Mouse (Mus musculus) T-helper 2 cell (primary cell): Measurements from ENCODE around the gene Mphosph6.

ENCODE experiments used
- in situ Hi-C: fragments of 300-600 bp; cut with MboI, MseI; formaldehyde crosslinking; loops from one replicate; pipeline ENCODE4 v1.15.1; 2025; ENCODE audit warnings: high pct_unique_total_duplicates

Mphosph6 gene

DNA sequence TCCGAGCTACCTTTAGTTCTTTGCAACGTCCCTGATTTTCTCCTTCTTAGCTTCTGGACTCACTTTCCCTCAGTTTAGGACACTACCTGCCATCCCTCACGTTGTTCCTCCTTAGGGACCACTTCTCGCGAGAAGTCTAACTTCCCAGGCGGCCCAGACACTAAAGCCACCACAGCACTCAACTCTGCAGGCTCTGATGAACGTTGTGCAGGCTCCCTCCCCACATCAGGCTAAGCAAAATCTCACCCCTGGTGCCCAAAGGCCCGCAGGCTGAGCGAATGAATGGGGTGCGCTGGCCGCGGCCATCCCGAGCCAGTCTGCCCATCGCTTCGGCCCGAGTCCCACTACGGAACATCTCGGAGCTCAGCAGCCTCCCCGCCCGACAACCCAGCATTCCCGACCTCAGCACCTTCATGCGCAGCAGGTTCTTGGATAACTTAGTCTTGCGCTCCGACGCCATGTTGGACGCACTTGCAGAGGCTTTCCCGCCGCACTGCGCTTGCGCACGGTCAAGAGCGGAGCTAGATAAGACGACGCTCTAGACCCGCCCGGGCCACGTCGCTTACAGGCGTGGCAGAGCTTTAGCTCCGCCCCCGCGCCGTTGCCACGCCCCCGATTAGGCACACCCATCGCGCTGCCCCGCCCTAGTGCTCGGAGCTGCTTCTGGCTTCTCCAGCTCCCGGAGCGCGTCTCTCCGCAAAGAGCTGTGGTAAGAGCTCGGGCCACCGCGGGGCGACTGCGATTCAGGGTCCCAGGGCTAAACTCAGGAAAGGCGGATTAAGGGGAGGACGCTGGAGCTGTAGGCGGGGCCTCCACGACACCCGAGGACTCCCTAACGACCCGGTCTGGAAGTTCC lies at the start of gene Mphosph6:
Mphosph6 (minus strand) TSS at position 501 of the 856 bp plus-strand sequence.
- in situ Hi-C loops: no loop called here

DNA sequence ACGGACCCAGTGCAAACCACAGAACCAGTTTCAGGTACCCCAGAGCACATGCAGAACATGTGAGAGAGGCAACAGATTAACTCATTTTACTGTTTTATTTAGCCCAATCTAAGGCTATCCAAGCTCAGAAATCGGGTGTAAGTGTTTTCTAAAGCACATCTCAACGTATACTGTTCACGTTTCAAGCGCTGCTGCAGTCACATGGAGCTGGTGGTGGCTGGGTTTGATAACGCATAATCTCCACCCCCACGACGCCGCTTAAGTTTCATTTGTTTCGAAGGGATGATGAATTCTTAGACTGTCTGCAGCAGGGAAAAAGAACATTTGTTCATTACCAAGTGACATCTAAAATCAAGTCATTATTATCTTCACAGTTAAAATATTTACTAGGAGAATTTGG lies 48.7 kb upstream of the Mphosph6 start:
- in situ Hi-C loops: no loop called here

DNA sequence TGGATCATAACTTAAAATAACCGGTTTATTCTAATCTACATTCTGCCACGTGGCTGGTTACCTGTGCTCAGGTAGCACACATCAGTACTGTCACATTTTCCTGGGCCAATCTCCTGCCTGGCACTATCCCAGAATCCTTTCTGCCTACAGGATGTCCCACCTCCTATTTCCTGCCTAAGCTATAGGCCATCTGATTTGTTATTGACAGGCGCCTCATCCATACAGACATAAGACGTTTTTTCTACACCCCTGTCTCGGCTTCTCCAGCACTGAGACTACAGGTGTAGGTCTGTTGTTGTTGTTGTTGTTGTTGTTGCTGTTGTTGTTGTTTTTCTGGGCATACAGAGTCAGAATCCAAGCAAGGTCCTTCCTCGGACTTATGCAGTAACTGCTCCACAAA lies 46.1 kb upstream of the Mphosph6 start:
- in situ Hi-C loops: no loop called here

DNA sequence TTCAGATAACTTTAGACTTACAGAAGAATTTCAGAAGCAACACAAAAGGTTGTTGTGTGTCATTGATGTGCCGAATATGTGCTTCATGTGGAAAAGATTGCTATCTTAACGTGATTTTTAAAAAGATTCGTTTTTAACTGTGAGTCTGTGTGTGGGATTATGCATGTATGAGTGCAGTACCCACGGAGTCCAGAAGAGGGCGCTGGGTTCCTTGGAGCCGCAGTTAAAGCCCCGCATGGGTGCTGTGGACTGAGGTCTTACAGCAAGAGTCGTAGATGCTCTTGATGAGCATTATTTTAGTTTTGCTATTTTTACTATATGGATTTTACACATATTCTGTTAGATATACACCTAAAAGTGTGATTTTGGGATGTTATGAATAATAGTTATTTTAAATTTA lies 42.0 kb upstream of the Mphosph6 start:
- in situ Hi-C loops: no loop called here

DNA sequence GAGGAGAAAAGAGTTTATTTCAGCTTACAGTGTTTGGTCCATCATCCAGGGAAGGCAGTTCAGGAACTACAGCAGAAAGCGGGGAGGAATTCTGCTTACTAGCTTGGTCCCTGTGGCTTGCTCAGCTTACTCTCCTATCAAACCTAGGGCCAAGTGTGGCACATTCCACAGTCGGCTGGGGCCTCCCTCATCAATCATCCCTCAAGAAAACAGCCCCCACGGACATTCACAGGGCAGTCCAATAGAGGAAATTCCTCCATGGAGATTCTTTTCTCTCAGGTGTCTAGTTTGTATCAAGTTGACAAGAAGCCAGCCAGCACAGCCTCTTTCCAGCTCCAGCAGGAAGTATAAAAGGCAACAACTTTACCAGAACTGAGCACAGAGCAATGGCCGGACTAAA lies 11.8 kb upstream of the Mphosph6 start:
- in situ Hi-C loops: no loop called here

DNA sequence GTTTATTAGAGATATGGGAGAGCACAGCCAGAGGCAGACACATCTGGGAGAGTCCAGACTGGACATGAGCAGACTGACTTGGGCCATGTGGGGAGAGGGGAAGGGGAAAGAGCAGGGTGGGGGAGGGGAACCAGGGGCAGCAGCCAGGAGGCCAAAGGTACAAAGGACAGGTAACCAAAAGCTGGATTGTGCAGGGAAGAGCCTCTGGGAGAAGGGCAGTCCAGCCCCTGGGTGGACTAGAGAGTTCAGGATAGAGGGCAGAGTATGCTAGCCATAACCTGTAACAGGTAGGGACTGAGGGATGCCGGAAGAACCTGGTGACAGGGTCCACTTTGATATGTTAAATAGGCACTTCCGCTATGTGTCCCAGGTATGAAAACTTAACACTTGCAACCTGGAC lies 8.9 kb upstream of the Mphosph6 start:
- in situ Hi-C loops: no loop called here

DNA sequence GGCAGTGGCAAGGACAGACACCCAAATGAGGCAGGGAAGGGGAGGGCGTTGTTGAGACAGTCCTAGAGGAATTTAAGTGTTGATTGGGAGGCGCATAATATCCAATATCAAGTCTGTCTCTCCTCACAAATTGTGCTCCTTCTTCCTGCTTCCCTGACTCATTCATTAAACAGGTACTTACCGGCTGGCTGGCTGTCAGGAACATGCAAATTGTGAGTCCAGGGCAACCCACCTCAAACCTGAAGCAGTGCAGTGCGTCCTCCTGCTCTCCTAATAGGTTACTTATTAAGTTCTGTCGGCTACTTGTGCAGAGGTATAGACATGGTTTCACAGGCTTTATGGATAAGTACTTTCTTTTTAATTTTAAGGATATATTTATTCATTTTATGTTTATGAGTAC lies 3.7 kb upstream of the Mphosph6 start:
- in situ Hi-C loops: no loop called here

DNA sequence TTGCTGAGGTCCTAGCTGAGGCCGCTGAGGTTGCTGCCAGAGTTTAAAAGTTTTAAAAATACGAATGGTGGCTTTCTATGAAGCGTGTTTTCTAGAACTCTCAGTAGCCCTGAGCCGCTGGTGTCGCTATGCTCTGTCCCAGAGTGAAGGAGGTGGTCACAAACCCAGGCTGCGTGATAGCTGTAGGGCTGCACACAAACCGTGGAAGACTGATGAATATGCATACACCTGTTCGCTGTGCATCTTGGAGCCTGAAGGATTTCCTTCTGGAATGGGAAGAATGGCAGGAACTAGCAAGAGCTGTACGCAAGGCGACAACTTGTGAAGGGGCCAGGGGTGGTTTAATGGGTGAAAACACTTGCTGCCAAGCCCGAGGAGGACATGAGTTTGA lies 551 bp upstream of the Mphosph6 start:
- in situ Hi-C loops: no loop called here

DNA sequence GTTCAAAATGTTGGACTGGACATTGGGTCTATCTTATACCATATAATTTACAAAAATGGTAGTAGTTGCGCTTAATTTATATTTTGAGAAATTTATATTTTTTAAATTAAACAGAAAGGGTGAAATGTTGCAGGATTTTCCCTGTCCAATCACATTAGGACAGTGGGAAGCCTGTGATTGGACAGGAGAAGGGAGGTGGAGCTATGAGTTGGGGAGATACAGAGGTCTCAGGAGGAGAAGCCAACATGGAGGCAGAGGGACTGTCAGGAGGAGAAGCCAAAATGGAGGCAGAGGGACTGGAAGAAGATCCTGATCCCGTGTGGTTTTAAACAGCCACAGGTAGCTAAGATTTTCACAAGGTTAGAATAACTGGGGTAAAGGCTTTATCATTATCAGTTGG lies 3.7 kb downstream of the Mphosph6 start:
- in situ Hi-C loops: loop anchor here (25.0 kb wide), 1 partner anchor 861 kb away; the partner anchor contains the start of gene Atmin

DNA sequence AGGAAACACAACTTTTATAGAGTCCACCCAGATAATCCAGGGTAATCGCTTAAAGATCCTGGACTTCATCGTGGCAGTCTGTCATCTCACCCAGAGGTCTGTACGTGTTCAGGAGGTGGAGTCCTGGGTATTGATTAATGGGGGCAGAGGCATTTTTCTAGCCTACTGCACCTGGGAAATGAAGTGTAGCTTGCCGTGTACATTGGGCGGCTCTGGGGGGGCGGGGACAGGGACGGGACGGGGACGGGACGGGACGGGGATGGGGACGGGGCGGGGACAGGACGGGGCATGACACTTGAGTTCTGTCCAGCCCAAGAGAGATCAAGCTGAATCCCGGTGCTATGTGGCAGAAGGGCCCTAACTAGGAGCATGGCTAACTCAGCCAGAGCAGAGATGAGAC lies 5.3 kb downstream of the Mphosph6 start:
- in situ Hi-C loops: loop anchor here (25.0 kb wide), 1 partner anchor 859 kb away; the partner anchor contains the start of gene Atmin

DNA sequence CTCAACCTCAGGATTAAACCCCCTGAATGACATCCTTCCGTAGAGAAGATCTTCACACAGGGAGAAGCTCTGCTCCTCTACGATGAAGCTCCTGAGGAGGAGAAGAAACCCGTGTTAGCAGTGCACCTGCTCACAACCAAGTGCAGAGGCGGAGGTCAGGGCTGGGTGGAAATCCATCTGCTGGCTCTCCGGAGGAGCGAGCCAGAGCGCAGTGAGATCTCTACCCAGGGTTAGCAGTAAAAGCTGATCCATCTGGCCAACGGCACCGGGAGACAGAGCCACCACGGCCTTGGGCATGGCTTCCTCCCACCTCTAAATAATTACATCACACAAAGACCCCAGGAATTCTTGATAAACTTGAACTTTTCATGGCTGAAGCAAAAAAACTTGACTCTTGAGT lies 7.2 kb downstream of the Mphosph6 start:
- in situ Hi-C loops: loop anchor here (25.0 kb wide), 1 partner anchor 857 kb away; the partner anchor contains the start of gene Atmin

DNA sequence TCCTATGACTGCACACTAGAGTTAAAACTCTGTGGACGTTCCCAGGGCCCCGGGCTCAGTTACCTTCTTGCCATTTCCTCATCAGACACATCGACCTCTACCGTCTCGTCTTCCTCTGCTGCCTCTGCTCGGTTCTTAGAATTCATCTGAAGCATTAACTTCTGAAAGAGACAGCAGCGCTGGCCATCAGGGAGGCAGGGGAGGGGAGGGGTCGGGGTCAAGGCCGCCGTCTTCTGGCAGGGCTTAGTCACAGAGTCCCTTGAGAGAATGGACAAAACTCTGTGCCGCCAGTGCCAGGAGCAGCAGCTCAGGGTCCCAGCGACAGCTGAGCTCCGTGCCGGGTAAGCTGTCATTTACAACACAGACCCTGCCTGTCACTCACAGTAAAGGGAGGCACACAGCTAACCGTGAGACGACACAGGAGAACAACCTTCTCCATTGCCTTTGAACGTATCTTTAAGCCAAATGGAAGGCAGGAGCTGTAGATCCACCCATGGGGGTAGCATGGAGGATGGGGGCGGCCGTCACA lies 9.1 kb downstream of the Mphosph6 start:
- in situ Hi-C loops: loop anchor here (25.0 kb wide), 1 partner anchor 855 kb away; the partner anchor contains the start of gene Atmin

DNA sequence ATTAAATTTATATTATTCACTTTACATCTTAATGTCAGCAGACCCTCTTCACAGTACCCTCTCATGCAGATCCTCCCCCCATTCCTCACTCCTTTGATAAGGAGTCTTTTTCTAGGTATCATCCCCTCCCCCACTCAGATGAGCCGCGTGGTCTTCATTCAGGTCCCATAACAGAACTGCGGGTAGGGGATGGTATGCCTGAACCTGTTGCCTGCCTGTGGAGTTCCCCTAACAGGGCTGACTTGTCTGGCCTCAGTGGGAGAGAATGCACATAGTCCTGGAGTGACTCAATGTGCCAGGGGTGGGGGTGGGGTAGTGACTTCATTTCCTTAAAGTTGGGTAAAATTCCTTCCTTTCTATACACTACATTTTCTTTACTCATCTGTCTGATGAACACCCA lies 15.3 kb downstream of the Mphosph6 start:
- in situ Hi-C loops: loop anchor here (10.0 to 25.0 kb wide), 2 partner anchors 849 to 1778 kb away; partner anchors contain the start of gene Atmin

DNA sequence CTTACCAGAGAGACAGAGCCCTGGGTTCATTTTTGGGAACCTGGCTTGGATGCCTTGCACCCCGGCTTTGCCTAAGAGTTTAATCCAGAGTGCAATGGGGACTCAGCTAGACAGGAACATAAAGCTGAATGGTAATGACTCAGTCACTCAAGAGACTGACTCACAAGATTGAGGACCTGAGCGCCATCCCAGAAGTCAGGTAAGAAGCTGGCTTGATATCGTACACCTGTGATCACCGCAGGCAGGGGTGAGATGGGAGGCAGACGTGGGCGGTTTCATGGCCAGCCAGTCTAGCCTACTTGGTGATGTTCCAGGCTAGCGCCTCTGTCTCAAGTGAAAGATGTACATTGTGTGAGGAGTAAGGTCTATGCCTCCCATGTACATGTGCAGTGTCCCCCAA lies 18.7 kb downstream of the Mphosph6 start:
- in situ Hi-C loops: loop anchor here (10.0 to 25.0 kb wide), 2 partner anchors 846 to 1782 kb away; partner anchors contain the start of gene Atmin

DNA sequence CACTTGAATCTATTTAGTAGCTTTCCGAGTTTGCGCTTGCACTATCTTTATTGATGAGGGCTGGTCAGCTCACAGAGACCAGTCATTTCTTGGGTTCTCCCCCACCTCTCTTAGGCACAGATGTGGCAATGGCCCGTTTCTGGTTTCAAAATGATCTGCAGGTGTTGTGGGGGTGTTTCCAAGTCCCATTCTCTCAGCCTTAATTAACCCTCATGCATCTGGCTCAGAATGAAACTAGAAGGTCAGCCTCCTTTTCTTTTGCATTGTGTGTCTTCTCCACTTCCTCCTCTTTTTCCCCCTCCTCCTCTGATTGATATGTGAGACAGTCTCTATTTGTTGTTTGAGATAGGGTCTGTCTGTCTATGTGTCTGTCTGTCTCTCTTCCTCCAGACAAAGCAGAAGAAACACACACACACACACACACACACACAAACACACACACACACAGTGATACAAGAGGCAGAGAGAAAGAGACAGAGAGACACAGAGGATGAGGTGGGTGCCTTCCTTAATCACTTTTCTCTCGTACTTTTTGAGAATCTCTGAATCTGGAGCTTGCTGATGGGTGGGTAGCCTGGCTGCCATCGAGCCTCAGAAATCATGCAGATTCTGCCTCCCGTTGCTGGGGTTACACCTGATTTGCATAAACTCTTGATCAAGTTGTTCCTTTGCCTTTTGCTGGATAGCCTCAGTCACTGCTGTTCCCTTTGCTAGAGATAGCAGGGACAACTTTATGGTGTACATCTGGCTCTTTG lies 20.2 kb downstream of the Mphosph6 start:
- in situ Hi-C loops: loop anchor here (10.0 to 25.0 kb wide), 2 partner anchors 844 to 1783 kb away; partner anchors contain the start of gene Atmin

DNA sequence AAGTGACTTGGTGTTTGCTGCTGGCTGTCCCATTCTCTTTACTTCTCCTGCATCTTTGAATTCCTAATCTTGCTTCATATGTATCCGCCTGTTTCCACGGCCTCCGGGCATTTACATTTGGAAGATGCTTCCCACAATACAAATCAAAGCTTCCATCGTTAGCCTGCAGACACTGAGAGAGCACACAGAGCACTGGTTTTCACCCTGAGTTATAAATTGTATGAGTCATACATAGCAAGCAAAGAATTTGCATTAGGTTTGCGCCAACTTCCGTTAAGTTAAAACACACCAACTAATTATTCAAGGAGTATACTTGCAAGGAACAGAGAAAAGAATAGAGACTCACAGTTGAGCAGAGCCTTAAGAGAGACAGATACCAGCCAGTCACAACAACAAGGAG lies 22.4 kb downstream of the Mphosph6 start:
- in situ Hi-C loops: loop anchor here (25.0 kb wide), 1 partner anchor 842 kb away; the partner anchor contains the start of gene Atmin

DNA sequence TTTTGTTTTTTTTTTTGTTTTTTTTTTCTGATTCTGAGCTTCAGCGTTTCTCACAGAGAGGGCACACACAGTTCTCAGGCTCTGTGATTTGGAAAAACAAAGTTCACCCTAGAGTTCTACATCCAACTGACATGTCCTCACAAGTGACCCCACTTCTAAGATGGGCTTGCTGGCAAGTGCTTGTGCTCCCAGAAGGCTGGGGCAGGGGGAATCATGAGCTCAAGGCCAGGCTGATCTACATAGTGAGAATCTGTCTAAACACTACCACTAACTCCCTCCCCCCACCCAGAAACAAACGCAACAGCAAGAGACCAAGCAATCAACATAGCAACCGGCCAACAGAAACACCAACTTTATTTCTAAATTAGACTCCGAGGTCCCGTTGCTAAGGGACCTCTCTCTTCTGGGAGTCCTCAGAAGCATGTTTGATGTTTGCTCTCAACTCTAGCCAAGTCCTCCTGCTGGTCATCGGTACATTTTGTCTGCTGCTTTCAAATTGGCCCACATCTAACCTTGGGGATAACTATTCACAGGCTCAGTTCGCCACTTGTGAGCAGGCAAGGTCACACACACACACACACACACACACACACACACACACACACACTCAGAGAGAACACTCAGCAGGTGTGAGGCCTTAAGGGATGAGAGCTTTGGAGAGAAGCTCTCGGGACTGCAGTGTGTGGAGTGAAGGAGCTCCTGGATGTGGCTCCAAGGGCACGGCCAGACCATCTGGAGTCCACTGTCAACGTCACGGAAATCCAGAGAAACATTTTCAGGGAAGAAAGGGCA lies 23.0 kb downstream of the Mphosph6 start:
- in situ Hi-C loops: loop anchor here (25.0 kb wide), 1 partner anchor 841 kb away; the partner anchor contains the start of gene Atmin

DNA sequence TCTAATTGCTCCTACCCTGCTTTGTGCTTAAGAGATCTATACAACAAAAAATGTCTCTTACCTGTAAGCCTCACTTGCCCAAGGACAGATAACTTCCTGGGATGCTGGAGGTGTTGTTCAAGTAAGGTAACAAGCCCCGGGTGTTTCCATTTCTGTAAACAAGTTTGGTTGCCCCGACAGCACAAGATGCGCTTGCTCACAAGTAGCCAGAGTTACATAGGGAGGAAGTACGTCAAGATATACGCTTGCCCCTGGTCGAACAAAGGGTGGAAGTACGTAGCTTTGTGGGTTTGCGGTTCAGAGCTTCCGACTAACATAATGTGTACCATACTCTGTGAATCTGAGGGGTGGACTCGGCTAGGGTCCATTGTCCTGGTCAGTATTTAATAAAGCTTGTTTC lies 25.7 kb downstream of the Mphosph6 start:
- in situ Hi-C loops: loop anchor here (25.0 kb wide), 1 partner anchor 839 kb away; the partner anchor contains the start of gene Atmin

DNA sequence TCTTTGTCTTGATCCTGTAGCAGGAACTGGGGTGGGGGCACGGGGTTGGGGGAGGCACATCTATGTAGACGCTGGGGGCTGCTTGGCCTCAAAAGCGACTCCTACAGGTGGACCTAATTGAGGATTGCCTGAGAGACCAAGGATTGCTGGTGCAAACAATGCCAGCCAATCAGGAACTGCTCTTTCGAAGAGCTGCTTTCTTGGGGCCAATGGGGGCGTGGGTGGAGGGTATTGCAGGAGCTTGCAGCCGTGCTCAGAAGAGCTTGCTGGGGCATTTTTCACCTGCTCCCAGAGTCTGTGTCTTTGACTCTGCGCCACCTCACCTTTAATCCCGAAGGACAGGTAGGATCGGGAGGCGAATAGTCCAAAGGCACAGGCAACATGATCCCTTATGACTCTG lies 26.1 kb downstream of the Mphosph6 start:
- in situ Hi-C loops: loop anchor here (25.0 kb wide), 1 partner anchor 838 kb away; the partner anchor contains the start of gene Atmin

DNA sequence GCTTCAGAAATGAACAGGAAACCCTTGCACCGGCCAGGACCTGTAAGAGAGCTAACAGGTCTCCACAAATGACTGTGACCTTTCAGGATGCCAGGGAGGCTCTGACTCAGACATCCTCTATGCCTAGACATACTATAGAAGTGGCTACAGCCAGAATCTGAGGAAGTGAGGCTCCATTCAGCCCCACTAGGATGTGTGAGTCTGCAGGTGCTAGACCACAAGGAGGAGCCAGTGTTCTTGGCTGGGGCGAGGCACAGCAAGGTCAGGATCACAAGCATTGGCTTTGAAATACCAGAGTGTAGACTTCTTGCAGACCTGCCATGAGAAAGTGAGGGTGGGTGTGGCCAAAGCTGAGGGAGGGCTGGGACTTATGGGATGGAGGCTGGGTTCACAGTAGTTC lies 29.1 kb downstream of the Mphosph6 start:
- in situ Hi-C loops: loop anchor here (5.0 kb wide), 1 partner anchor 90 kb away; no protein-coding TSS in a partner anchor

DNA sequence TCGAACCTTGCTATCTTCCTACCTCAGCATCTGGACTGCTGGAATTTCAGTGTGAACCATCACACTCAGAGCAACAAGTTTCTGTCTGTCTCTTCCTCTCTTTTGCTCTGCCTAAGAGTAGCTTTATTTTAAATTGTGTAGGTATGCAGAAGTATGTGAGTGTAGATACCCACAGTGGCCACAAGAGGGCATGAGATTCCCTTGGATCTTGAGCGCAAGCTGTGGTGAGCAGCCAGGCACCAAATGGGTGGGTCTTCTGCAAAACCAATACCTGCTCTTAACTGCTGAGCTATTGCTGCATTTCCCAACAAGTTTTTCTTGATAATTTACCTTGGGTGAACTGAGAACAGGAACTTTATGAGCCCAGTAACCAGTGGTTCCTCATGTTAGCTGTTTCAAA lies 29.6 kb downstream of the Mphosph6 start:
- in situ Hi-C loops: loop anchor here (5.0 kb wide), 1 partner anchor 90 kb away; no protein-coding TSS in a partner anchor
